Mouse (Mus musculus) retina, embryonic 14.5 days (tissue): ENCODE measurements around the gene Klk6.
A peak's percentile ranks its signal among the peaks of the same experiment; 100 is the strongest.

Experiments
- DNase-seq: peaks from one replicate; pipeline ENCODE4 v3.0.0-alpha.2; 2015; ENCODE audit warnings: low spot score

Gene Klk6

GRCm38 (mm10) chr7:43824199-43824598 is at the start of gene Klk6:
Gene Klk6, plus strand, starts transcription at chr7:43824499.
- no peak for DNase-seq

GRCm38 (mm10) chr7:43774802-43775201 is 49.5 kb upstream of the Klk6 start:
- peak; percentile 25 for DNase-seq

GRCm38 (mm10) chr7:43775311-43776057 is 48.8 kb upstream of the Klk6 start:
- DNase-seq: no peak

DNA sequence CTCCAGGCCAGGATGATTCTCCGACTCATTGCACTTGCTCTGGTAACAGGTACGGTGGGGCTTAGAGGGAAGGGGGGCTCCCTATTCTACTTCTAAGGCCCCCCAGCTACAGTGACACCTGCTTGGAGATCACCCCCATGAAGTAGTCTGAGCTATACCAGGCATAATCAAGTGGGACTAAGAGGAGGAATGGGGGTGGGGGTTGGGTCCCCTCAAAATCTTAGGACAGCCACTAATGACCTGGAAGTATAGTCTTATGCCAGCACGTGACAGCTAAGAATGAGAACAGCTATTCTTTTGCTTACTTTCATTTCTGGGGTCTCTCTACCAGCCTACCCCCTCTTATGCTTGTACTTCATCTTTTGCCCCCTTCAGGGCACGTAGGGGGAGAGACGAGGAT is 47.8 kb upstream of the Klk6 start:
- DNase-seq: no peak

GRCm38 (mm10) chr7:43777423-43777822 is 46.9 kb upstream of the Klk6 start:
- DNase-seq: no peak

DNA sequence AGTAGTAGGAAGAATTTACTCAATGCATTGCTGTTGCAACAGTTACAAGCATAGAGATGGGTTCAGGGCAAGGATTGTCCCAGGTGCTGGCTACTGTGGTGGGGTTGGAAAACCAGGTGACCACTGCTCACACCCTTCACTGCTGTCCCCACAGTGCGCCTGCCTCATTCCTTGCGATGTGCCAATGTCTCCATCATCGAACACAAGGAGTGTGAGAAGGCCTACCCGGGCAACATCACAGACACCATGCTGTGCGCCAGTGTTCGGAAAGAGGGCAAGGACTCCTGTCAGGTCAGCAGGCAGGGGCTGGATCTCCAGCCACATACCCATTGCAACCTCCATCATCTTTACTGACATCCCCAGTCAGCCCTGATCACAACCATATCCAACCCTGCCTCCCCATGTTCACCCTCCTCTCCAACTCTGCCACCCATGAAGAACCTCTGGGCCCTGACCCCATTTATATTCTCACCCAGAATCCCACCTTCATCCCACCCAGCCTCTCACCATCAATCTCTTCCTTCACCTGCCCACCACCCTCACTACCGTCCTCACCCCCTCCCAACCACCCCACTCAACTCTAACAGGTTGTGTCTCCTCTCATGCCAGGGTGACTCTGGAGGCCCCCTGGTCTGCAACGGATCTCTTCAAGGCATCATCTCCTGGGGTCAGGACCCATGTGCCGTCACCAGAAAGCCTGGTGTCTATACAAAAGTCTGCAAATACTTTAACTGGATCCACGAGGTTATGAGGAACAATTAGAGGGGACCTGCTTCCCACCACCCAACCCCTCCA is 45.9 kb upstream of the Klk6 start:
- DNase-seq: no peak

GRCm38 (mm10) chr7:43780241-43780640 is 44.1 kb upstream of the Klk6 start:
- no peak for DNase-seq

- no peak for DNase-seq
Measured at GRCm38 (mm10) chr7:43780746-43781145, 43.6 kb upstream of the Klk6 start, which contains the start of gene Klk10. Gene Klk10, plus strand, starts transcription at chr7:43781035.

DNA sequence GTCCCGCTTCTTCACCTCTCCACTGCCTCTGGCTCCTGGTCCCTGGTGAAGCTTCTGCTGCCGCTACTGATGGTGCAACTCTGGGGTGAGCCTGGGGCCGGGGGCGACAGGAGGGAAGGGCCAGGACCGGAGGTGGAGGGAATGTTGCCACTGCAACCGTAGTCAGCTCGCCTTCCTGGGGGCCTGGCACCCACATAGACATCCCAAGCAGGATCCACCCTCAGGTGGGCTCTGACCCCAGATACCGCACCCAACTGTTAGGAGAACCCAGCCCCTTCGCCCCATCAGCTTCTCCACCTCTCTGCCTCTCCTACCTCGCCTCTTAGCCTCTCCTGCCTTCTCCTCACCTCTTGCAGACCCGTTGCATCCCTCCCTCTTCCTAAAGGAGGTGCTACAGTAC is 42.8 kb upstream of the Klk6 start:
- DNase-seq: no peak

- DNase-seq: peak; percentile 93
Measured at GRCm38 (mm10) chr7:43782275-43783265, 41.7 kb upstream of the Klk6 start.

- no peak for DNase-seq
Measured at GRCm38 (mm10) chr7:43785286-43785685, 39.0 kb upstream of the Klk6 start.

GRCm38 (mm10) chr7:43788096-43788495 is 36.2 kb upstream of the Klk6 start:
- no peak for DNase-seq

DNA sequence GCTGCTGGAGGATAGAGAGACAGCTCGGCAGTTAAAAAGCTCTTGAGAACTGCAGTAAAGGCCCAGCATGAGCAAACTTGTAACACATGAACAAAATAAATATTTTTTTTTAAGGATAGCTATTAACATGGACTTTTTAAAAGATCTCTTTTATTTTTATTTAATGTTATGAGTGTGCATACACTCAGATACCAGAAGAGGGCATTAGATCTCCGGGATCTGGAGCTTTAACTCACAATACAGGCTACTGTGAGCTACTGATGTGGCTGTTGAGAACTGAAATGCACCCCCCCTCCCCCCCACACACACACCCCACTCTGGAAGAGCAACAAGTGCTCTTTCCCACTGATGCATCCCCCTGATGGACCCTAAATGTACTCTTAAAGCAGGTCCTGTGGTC is 35.0 kb upstream of the Klk6 start:
- no peak for DNase-seq

GRCm38 (mm10) chr7:43791591-43791990 is 32.7 kb upstream of the Klk6 start, which contains the start of gene Klk9:
Gene Klk9, plus strand, starts transcription at chr7:43791891.
- DNase-seq: no peak

DNA sequence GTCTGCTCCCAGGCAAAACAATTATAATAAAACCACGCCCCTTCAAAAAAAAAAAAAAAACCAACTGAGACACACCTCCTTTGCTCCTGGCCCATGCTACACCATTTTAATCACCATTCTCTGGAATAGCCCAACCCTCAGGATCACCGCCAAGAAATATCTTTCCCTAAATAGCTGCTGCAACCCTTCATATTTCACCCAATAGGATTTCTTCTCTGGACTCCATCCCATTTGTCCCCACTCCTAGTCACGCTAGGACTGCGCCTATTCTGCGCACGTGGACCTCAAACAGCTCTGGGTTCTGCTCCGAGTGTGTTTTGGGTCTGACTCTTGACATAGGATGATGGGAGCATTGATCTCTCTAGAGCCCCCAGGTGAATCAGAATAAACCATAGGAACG is 27.9 kb upstream of the Klk6 start:
- DNase-seq: peak; percentile 16

GRCm38 (mm10) chr7:43797333-43797769 is 26.9 kb upstream of the Klk6 start, which contains the start of gene Klk8:
Gene Klk8, plus strand, starts transcription at chr7:43797577.
- DNase-seq: peak; percentile 35

DNA sequence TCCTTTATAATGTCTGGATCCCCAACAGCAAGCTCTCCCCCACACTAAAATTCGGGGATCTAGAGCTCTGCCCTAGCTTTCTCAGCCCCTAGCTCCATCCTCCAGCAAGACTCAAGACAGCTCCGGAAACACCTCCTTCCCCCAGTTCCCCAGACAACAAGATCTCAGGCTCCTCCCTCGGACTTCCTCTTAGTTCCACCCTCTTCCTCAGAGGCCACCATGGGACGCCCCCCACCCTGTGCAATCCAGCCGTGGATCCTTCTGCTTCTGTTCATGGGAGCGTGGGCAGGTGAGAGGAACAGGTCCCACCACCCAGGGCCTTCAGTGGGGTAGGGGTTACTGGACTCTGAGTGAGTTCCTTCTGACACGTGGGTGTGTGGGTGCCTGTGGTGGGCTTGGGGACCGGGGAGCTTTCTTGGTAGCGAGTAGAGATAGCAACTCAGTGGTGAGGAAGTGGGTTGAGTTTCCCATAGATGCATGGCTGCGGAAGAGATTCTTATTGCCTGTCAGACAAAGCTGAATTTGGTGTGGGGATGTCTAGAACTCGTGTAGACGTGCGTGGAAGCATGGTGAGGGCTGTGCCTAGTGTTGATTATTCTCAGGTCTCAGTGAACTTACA is 26.3 kb upstream of the Klk6 start:
- peak; percentile 3 for DNase-seq

GRCm38 (mm10) chr7:43799876-43800275 is 24.4 kb upstream of the Klk6 start:
- no peak for DNase-seq

- DNase-seq: no peak
Measured at GRCm38 (mm10) chr7:43810994-43811393, 13.3 kb upstream of the Klk6 start, which contains the start of gene Klk7. Gene Klk7, plus strand, starts transcription at chr7:43811294.

DNA sequence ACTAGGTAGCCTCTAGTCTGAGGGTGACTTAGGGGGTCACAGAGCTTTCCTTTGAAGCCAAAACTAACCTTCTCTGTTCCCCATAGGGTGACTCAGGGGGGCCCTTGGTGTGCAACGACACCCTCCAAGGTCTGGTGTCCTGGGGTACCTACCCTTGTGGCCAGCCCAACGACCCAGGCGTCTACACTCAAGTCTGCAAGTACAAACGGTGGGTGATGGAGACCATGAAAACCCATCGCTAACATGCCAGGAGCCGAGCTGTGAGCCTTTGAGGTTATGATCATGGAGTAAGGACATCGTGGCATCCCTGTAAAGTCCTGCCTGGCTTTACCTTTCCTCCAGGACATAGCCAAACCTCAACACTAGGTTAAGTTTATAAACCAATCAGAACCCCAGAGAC is 9.1 kb upstream of the Klk6 start:
- DNase-seq: no peak

DNA sequence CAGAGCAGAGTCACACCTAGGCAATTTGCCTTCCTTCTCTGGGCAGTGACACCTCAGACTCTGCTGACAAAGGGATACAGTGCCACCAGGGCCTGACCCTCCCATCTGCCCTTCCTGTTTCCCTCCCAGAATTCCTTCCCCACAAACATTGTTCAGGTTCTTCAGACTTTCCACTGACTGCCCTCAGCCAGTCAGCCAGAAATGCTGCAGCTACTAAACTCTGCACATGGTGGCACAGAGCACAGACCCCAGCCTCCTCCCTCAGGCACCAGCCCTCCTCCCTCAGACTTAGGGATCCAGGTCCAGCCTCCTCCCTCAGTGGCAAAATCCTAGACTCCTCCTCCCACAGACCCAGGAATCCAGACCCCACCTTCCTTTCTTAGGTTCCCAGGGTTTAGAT is 7.6 kb upstream of the Klk6 start:
- DNase-seq: no peak
